Mouse (Mus musculus) ES-E14 (cell line): ENCODE measurements around the gene Rad51b. TPM values are rescaled to one million over a fixed set of nuclear protein-coding genes. Genes with fewer than 3 reads are reported as not detected.

Experiments used
- DNase-seq: peaks from one replicate; pipeline ENCODE4 v3.0.0-alpha.2; 2013; ENCODE audit warnings: low read depth, low spot score
- H3K27ac ChIP-seq: 2 replicates; pipeline ENCODE4 v1.5.1; 2012; ENCODE audit warnings: low read depth, mild to moderate bottlenecking, low read length, moderate library complexity, mixed read lengths; ENCODE audit not compliant: poor library complexity, insufficient read depth, severe bottlenecking
- H3K36me3 ChIP-seq: 2 replicates; pipeline ENCODE4 v1.6.1; 2012; ENCODE audit warnings: mild to moderate bottlenecking, low read length, moderate library complexity, mixed read lengths; ENCODE audit not compliant: control insufficient read depth, poor library complexity, insufficient read depth, severe bottlenecking
- H3K4me1 ChIP-seq, 2 experiments: fragments of 150-350 bp in 1 of 2; sonication (generic) in 1 of 2; 2 replicates each; pipeline ENCODE4 v1.6.1; 2012; ENCODE audit warnings: low read length in 2 of 2, mild to moderate bottlenecking in 1 of 2, mixed read lengths in 1 of 2; ENCODE audit not compliant: control insufficient read depth in 2 of 2, insufficient read depth in 2 of 2, poor library complexity in 1 of 2
- H3K4me3 ChIP-seq, 2 experiments: fragments of 150-350 bp in 1 of 2; sonication (generic) in 1 of 2; 2 replicates each; pipeline ENCODE4 v1.5.1; 2012; ENCODE audit warnings: low read length in 2 of 2, low read depth in 1 of 2, mild to moderate bottlenecking in 1 of 2, mixed read lengths in 1 of 2; ENCODE audit not compliant: insufficient read depth in 1 of 2, poor library complexity in 1 of 2, severe bottlenecking in 1 of 2
- H3K9ac ChIP-seq: 2 replicates; pipeline ENCODE4 v1.6.1; 2012; ENCODE audit warnings: low read depth, mild to moderate bottlenecking, low read length, mixed read lengths; ENCODE audit not compliant: poor library complexity, insufficient read depth, severe bottlenecking
- H3K9me3 ChIP-seq: fragments of 150-350 bp; sonication (generic); 2 replicates; pipeline ENCODE4 v1.6.1; 2012; ENCODE audit warnings: low read depth, mild to moderate bottlenecking, low read length; ENCODE audit not compliant: control insufficient read depth, insufficient read depth
- CHD2 ChIP-seq: IDR thresholded peaks from 2 replicates; pipeline ENCODE4 v1.6.1; 2014; ENCODE audit warnings: mild to moderate bottlenecking, low read depth, low read length, inconsistent platforms
- HCFC1 ChIP-seq: IDR thresholded peaks from 2 replicates; pipeline ENCODE4 v1.6.1; 2012; ENCODE audit warnings: low read length, inconsistent platforms, borderline replicate concordance; ENCODE audit not compliant: insufficient read depth
- MAFK ChIP-seq: IDR thresholded peaks from 2 replicates; pipeline ENCODE4 v1.6.1; 2014; ENCODE audit warnings: mild to moderate bottlenecking, low read depth, low read length, inconsistent platforms; ENCODE audit not compliant: insufficient read depth
- ZC3H11A ChIP-seq: IDR thresholded peaks from 2 replicates; pipeline ENCODE4 v1.6.1; 2012; ENCODE audit warnings: low read depth, mild to moderate bottlenecking, inconsistent platforms, low read length, borderline replicate concordance
- ZNF384 ChIP-seq: IDR thresholded peaks from 2 replicates; pipeline ENCODE4 v1.6.1; 2012; ENCODE audit warnings: low read depth, low read length, inconsistent platforms
- in situ Hi-C, 2 experiments: fragments of 600-800 bp; cut with MboI; formaldehyde crosslinking; loops; one replicate each; pipeline ENCODE4 v1.15.1; 2025; ENCODE audit warnings: low sequenced_read_pairs in 2 of 2, inconsistent platforms in 1 of 2; ENCODE audit not compliant: unreplicated experiment in 2 of 2
- total RNA-seq: library from RNA; depleted of rRNA; stranded (reverse); fragments of 300-350 nt; gene quantifications from 2 replicates; pipeline ENCODE4 v1.2.3, GENCODE M21; 2012

The Rad51b gene
- total RNA-seq, 1 experiment: 6.7 TPM

- Histone ChIP-seq H3K36me3 (no peaks in the 10 kb centered on the region), H3K4me3 (no peak overlapping the region), H3K27ac (no peak overlapping the region), H3K9ac (no peak overlapping the region), H3K4me1 (no peaks in the 10 kb centered on the region), H3K9me3 (no peaks in the 10 kb centered on the region)
- DNase-seq: no peak
- in situ Hi-C loops: no loop called here
- TF ChIP-seq ZNF384 (no peak), MAFK (peak; percentile 93)
Measured at GRCm38 (mm10) chr12:79501877-79502276, 204.8 kb downstream of the Rad51b start.

GRCm38 (mm10) chr12:79502862-79503581, 205.9 kb downstream of the Rad51b start:
- in situ Hi-C loops: no loop called here
- no peaks in the 10 kb centered on the region for H3K9me3 ChIP-seq
- no peak for TF ChIP-seq MAFK
- no peak for TF ChIP-seq ZC3H11A
- TF ChIP-seq ZNF384: no peak
- TF ChIP-seq HCFC1: no peak
- H3K4me1 ChIP-seq: no peaks in the 10 kb centered on the region
- DNase-seq: no peak
- H3K27ac ChIP-seq: no peak overlapping the region
- H3K4me3 ChIP-seq: no peak overlapping the region
- H3K36me3 ChIP-seq: no peaks in the 10 kb centered on the region
- H3K9ac ChIP-seq: no peak overlapping the region

- peak; percentile 16 for DNase-seq
- Histone ChIP-seq H3K4me3 (no peak overlapping the region), H3K9me3 (no peaks in the 10 kb centered on the region), H3K36me3 (no peaks in the 10 kb centered on the region), H3K27ac (no peak overlapping the region), H3K9ac (no peak overlapping the region), H3K4me1 (no peaks in the 10 kb centered on the region)
- TF ChIP-seq CHD2 (no peak), ZC3H11A (no peak), MAFK (0 out of 2 replicates have a peak, but pooled peaks have one; percentile 22), ZNF384 (no peak)
- in situ Hi-C loops: no loop called here
Measured at GRCm38 (mm10) chr12:79503582-79504515, 206.8 kb downstream of the Rad51b start.

GRCm38 (mm10) chr12:79504641-79505040, 207.6 kb downstream of the Rad51b start:
- Histone ChIP-seq H3K36me3 (no peaks in the 10 kb centered on the region), H3K9ac (no peak overlapping the region), H3K4me1 (no peaks in the 10 kb centered on the region), H3K9me3 (no peaks in the 10 kb centered on the region), H3K27ac (no peak overlapping the region), H3K4me3 (no peak overlapping the region)
- in situ Hi-C loops: no loop called here
- no peak for DNase-seq
- TF ChIP-seq ZC3H11A (no peak), CHD2 (no peak), HCFC1 (no peak), MAFK (no peak), ZNF384 (no peak)
